Mouse (Mus musculus): ENCODE data around the gene Dnah12. TPM values are rescaled to one million over a fixed set of nuclear protein-coding genes. Genes with fewer than 3 reads are reported as not detected.

Dnah12 gene
- polyA plus RNA-seq (2015; fragmentation: Nextera tagmentation; extraction: Ambion mirVana): 0.05 and 0.06 TPM in 2 replicates

DNA sequence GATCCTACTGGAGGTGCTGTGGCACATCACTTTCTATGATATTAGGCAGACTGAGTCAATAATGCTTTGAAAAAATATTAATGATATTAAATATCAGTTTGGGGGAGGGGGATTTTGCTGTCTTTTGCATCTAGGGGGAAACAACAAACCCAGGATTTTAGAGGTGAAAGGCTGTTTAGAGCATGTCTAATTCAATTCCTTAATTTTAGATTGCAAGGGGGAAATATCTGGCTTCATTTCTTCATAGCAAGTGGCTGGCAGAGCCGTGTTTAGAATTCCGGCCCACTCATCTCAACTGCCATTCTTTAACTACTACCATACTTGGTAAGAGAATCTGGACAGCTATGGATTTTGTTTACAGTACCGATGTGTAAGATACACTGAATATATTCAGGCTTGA is at the start of gene Dnah12:
Gene Dnah12, plus strand, starts transcription at position 301 of the 400 bp plus-strand sequence.
- Histone ChIP-seq H3K27ac (ENCODE audit: low read length) (no peak within 1 kb of the TSS), H3K9me3 (replicated peaks; ENCODE audit: control insufficient read depth, low read length) (no peaks in the 10 kb centered on the region), H3K36me3 (ENCODE audit: control insufficient read depth, insufficient read depth, low read length) (no peaks in the 10 kb centered on the region), H3K27me3 (ENCODE audit: control insufficient read depth, insufficient read depth, low read length) (no peaks in the 10 kb centered on the region), H3K9ac (ENCODE audit: low read length) (no peak within 1 kb of the TSS), H3K4me3 (replicated peaks; ENCODE audit: low read length) (no peak within 1 kb of the TSS), H3K4me2 (ENCODE audit: low read depth, low read length) (no peak within 1 kb of the TSS), H3K4me1 (ENCODE audit: control insufficient read depth, insufficient read depth, low read length) (no peaks in the 10 kb centered on the region)
- ATAC-seq (ENCODE audit: insufficient read depth, low FRiP score): no peak
- WGBS: 70% methylated on average over 3 of the region's 3 CpGs

DNA sequence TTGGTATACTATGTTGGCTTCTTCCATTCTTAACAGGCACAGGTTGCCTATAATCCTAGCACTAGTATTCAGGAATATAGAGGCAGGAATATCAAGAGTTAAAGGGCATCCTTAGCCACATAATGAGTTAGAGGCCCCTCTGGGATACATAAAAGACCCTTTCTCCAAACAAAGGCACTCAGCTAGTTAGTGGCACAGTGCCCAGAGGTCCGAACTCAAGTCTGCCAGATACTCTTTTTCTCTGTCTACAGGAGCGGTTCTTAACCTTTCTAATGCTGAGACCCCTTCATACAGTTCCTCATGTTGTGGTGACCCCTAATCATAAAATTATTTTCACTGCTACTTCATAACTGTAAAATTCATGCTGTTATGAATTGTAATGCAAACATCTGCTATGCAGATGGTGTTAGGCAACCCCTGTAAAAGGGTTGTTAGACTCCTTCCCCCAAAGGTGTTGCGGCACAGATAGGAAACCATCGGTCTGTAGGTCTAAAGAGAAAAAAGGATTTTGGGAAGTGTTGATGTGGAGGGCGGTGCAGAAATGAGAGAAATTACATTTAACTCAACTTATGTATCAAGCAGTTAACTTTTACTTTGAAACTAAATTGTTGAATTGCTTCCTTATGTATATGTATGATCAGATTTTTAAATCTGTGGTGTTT is 47.0 kb upstream of the Dnah12 start:
- no peak overlapping the region for H3K27ac ChIP-seq (ENCODE audit: low read length)
- no peak overlapping the region for H3K4me2 ChIP-seq (ENCODE audit: low read depth, low read length)
- no peak overlapping the region for H3K9ac ChIP-seq (ENCODE audit: low read length)
- 0 out of 2 replicates have a peak, but pooled peaks cover 2% of the 10 kb centered on the region for H3K36me3 ChIP-seq (ENCODE audit: control insufficient read depth, insufficient read depth, low read length)
- no peak for ATAC-seq (ENCODE audit: insufficient read depth, low FRiP score)
- no peaks in the 10 kb centered on the region for H3K9me3 ChIP-seq (replicated peaks; ENCODE audit: control insufficient read depth, low read length)
- H3K4me3 ChIP-seq (replicated peaks; ENCODE audit: low read length): no peak overlapping the region
- WGBS: 68% methylated on average over 5 of the region's 5 CpGs
- H3K4me1 ChIP-seq (ENCODE audit: control insufficient read depth, insufficient read depth, low read length): peaks cover 6% of the 10 kb centered on the region; the same call in 1 of the 2 replicates
- no peaks in the 10 kb centered on the region for H3K27me3 ChIP-seq (ENCODE audit: control insufficient read depth, insufficient read depth, low read length)

DNA sequence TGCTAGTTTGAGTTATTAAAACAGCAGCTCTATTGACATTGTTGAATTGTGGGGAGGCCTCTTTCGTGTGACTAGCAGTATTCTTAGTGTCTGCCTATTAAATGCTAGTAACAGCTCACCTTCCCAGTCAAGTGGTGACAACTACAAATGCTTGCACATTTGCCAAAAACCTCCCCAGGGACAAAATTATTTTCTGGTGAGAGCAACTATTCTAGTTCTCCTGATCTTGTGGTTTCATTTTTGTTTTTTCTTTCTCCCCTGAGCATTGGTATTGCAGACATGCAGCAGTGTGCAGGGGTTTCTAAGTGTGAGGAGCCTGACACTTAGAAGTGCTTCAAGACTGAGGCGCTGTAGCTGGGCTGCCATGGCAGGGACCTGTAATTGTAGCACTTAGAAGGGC is 45.3 kb upstream of the Dnah12 start:
- ATAC-seq (ENCODE audit: insufficient read depth, low FRiP score): no peak
- no peaks in the 10 kb centered on the region for H3K27me3 ChIP-seq (ENCODE audit: control insufficient read depth, insufficient read depth, low read length)
- no peak overlapping the region for H3K4me2 ChIP-seq (ENCODE audit: low read depth, low read length)
- no peak overlapping the region for H3K9ac ChIP-seq (ENCODE audit: low read length)
- 88% methylated on average over 2 of the region's 2 CpGs for WGBS
- H3K4me1 ChIP-seq (ENCODE audit: control insufficient read depth, insufficient read depth, low read length): 0 out of 2 replicates have a peak, but pooled peaks cover 6% of the 10 kb centered on the region
- 0 out of 2 replicates have a peak, but pooled peaks cover 4% of the 10 kb centered on the region for H3K36me3 ChIP-seq (ENCODE audit: control insufficient read depth, insufficient read depth, low read length)
- H3K9me3 ChIP-seq (replicated peaks; ENCODE audit: control insufficient read depth, low read length): no peaks in the 10 kb centered on the region
- H3K4me3 ChIP-seq (replicated peaks; ENCODE audit: low read length): no peak overlapping the region
- no peak overlapping the region for H3K27ac ChIP-seq (ENCODE audit: low read length)

DNA sequence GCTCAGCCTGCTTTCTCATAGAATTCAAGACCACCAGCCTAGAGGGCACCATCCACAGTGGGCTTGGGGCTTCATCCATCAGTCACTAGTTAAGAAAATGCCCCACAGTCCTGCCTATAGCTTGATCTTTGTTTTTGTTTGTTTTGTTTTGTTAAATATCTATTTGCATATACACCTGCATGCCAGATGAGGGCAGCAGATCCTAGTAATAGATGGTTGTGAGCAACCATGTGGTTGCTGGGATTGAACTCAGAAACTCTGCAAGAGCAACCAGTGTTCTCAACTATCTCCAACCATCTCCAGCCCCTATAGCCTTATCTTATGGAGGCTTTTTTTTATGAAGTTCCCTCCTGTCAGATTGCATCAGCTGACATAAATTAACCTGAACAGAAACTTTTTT is 41.2 kb upstream of the Dnah12 start:
- no peak overlapping the region for H3K27ac ChIP-seq (ENCODE audit: low read length)
- no peaks in the 10 kb centered on the region for H3K27me3 ChIP-seq (ENCODE audit: control insufficient read depth, insufficient read depth, low read length)
- no peak overlapping the region for H3K4me2 ChIP-seq (ENCODE audit: low read depth, low read length)
- ATAC-seq (ENCODE audit: insufficient read depth, low FRiP score): no peak
- H3K4me1 ChIP-seq (ENCODE audit: control insufficient read depth, insufficient read depth, low read length): no peaks in the 10 kb centered on the region
- H3K9ac ChIP-seq (ENCODE audit: low read length): no peak overlapping the region
- H3K36me3 ChIP-seq (ENCODE audit: control insufficient read depth, insufficient read depth, low read length): peaks cover 13% of the 10 kb centered on the region
- H3K4me3 ChIP-seq (replicated peaks; ENCODE audit: low read length): no peak overlapping the region
- no peaks in the 10 kb centered on the region for H3K9me3 ChIP-seq (replicated peaks; ENCODE audit: control insufficient read depth, low read length)

DNA sequence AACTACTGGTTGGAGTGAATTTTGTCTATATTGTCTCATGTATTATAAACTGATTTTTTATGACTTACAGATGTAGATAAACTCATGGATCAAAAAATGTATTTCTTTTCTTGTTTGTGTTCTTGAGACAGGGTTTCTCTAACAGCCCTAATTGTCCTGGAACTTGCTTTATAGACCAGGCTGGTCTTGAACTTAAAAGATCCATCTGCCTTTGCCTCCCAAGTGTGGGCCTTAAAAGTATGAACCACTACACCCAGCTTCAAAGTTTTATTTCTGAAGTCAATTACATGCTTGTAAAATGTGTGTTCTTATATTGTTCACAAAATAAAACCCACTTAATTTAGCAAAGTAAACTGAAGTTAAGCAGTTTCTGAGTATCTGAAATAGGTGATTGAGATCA is 34.9 kb upstream of the Dnah12 start:
- Histone ChIP-seq H3K4me2 (ENCODE audit: low read depth, low read length) (no peak overlapping the region), H3K9ac (ENCODE audit: low read length) (no peak overlapping the region), H3K27ac (ENCODE audit: low read length) (no peak overlapping the region), H3K36me3 (ENCODE audit: control insufficient read depth, insufficient read depth, low read length) (peaks cover 11% of the 10 kb centered on the region), H3K9me3 (replicated peaks; ENCODE audit: control insufficient read depth, low read length) (no peaks in the 10 kb centered on the region), H3K4me3 (replicated peaks; ENCODE audit: low read length) (no peak overlapping the region), H3K27me3 (ENCODE audit: control insufficient read depth, insufficient read depth, low read length) (no peaks in the 10 kb centered on the region), H3K4me1 (ENCODE audit: control insufficient read depth, insufficient read depth, low read length) (no peaks in the 10 kb centered on the region)
- no peak for ATAC-seq (ENCODE audit: insufficient read depth, low FRiP score)

DNA sequence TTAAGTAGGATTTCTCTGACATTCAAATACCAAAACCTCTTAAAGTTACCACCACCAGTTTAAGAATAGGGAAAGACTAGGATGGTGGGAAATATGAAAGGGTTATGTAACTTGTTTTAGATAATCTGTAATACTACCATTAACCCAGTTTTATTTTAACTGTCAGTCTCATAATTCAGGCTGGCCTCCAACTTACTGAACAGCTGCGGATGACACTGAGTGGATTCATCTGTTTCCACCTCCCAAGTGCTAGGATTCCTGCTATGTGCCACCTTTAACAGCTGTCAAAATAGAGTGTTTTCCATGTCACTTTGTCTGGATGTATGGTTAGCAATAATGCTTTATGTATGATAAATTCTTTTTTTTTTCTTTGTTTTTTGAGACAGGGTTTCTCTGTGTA is 32.8 kb upstream of the Dnah12 start:
- Histone ChIP-seq H3K27ac (ENCODE audit: low read length) (no peak overlapping the region), H3K9me3 (replicated peaks; ENCODE audit: control insufficient read depth, low read length) (no peaks in the 10 kb centered on the region), H3K4me2 (ENCODE audit: low read depth, low read length) (no peak overlapping the region), H3K9ac (ENCODE audit: low read length) (no peak overlapping the region), H3K4me3 (replicated peaks; ENCODE audit: low read length) (no peak overlapping the region), H3K4me1 (ENCODE audit: control insufficient read depth, insufficient read depth, low read length) (no peaks in the 10 kb centered on the region), H3K36me3 (ENCODE audit: control insufficient read depth, insufficient read depth, low read length) (peaks cover 4% of the 10 kb centered on the region), H3K27me3 (ENCODE audit: control insufficient read depth, insufficient read depth, low read length) (no peaks in the 10 kb centered on the region)
- no peak for ATAC-seq (ENCODE audit: insufficient read depth, low FRiP score)
- WGBS: 90% methylated on average over 1 of the region's 1 CpGs

DNA sequence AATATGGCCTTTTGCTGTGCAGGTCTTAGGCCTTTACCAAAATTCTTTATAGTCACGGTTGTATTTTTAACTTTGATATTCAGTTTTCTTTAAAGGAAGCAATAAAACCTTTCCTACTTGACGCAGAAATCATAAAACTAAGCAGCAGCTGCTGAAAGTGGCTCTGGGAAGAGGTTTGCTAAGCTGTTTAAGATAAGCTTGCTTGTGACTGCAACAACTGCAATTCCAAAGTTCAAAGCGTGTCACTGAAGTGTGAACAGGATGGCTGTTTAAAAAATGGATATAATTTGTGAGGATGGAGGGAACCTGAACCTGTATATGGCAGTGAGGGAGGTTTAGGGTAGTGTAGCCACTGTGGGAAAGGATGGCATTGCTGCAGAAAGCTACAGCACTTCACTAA is 31.1 kb upstream of the Dnah12 start:
- Histone ChIP-seq H3K4me3 (replicated peaks; ENCODE audit: low read length) (no peak overlapping the region), H3K4me1 (ENCODE audit: control insufficient read depth, insufficient read depth, low read length) (peaks cover 7% of the 10 kb centered on the region), H3K36me3 (ENCODE audit: control insufficient read depth, insufficient read depth, low read length) (peaks cover 4% of the 10 kb centered on the region), H3K9ac (ENCODE audit: low read length) (no peak overlapping the region), H3K9me3 (replicated peaks; ENCODE audit: control insufficient read depth, low read length) (no peaks in the 10 kb centered on the region), H3K27me3 (ENCODE audit: control insufficient read depth, insufficient read depth, low read length) (no peaks in the 10 kb centered on the region), H3K4me2 (ENCODE audit: low read depth, low read length) (no peak overlapping the region), H3K27ac (ENCODE audit: low read length) (no peak overlapping the region)
- no peak for ATAC-seq (ENCODE audit: insufficient read depth, low FRiP score)
- 75% methylated on average over 3 of the region's 3 CpGs for WGBS

DNA sequence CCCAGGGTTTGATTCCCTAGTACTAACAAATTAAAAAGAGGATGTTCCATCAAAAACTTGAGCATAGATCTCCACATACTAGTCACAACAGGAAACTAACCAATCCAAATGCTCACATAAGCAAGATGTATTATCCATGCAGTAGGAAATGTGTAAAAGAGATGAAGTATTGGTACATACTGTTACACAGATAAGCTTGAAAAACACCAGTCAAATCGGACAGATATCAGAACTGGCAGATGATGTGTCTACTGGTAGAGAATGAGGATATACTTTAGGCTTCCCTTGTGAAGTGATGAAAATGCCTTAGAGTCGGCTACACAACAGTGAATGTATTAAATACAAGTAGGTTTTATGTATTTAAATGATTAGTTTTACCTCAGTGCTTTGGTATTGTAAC is 30.6 kb upstream of the Dnah12 start:
- H3K27ac ChIP-seq (ENCODE audit: low read length): no peak overlapping the region
- no peaks in the 10 kb centered on the region for H3K36me3 ChIP-seq (ENCODE audit: control insufficient read depth, insufficient read depth, low read length)

DNA sequence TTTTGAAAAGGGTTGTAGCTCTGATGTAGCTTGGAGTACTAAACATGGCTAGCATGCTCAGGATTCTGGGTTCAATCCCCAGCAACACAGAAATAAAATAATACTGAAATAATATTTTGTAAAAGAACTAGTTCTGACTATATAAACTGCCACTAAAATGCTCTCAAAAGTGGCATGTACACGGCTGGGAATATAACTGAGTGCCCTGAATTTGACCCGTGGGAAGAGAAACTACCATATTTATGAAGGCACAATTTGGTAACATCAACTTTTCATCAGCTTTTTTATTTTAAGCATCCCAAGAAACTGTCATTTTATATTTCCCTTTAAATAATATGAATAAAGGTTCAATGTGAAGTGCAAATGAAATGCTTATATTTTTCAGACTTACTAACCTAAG is 29.2 kb upstream of the Dnah12 start:
- no peaks in the 10 kb centered on the region for H3K27me3 ChIP-seq (ENCODE audit: control insufficient read depth, insufficient read depth, low read length)
- H3K4me1 ChIP-seq (ENCODE audit: control insufficient read depth, insufficient read depth, low read length): peaks cover 9% of the 10 kb centered on the region
- no peak for ATAC-seq (ENCODE audit: insufficient read depth, low FRiP score)
- no peak overlapping the region for H3K27ac ChIP-seq (ENCODE audit: low read length)
- no peak overlapping the region for H3K4me2 ChIP-seq (ENCODE audit: low read depth, low read length)
- H3K36me3 ChIP-seq (ENCODE audit: control insufficient read depth, insufficient read depth, low read length): no peaks in the 10 kb centered on the region
- 82% methylated on average over 2 of the region's 2 CpGs for WGBS
- no peak overlapping the region for H3K4me3 ChIP-seq (replicated peaks; ENCODE audit: low read length)
- no peaks in the 10 kb centered on the region for H3K9me3 ChIP-seq (replicated peaks; ENCODE audit: control insufficient read depth, low read length)
- no peak overlapping the region for H3K9ac ChIP-seq (ENCODE audit: low read length)

More for the DNA sequence above, 30.6 kb upstream of the Dnah12 start:
- no peak for ATAC-seq (ENCODE audit: insufficient read depth, low FRiP score)
- Histone ChIP-seq H3K9ac (ENCODE audit: low read length) (no peak overlapping the region), H3K27me3 (ENCODE audit: control insufficient read depth, insufficient read depth, low read length) (no peaks in the 10 kb centered on the region), H3K4me2 (ENCODE audit: low read depth, low read length) (no peak overlapping the region), H3K4me3 (replicated peaks; ENCODE audit: low read length) (no peak overlapping the region), H3K9me3 (replicated peaks; ENCODE audit: control insufficient read depth, low read length) (no peaks in the 10 kb centered on the region), H3K4me1 (ENCODE audit: control insufficient read depth, insufficient read depth, low read length) (peaks cover 9% of the 10 kb centered on the region)
- 77% methylated on average over 2 of the region's 2 CpGs for WGBS
